Mouse (Mus musculus) ES-Bruce4 (cell line): ENCODE measurements around the gene Pear1. TPM values are rescaled to one million over a fixed set of nuclear protein-coding genes. Genes with fewer than 3 reads are reported as not detected.

ENCODE experiments used
- H3K27ac ChIP-seq: 2 replicates; pipeline ENCODE4 v1.5.1; 2012; ENCODE audit warnings: low read length, inconsistent platforms; ENCODE audit not compliant: insufficient read depth
- H3K27me3 ChIP-seq: 2 replicates; pipeline ENCODE4 v1.6.1; 2012; ENCODE audit warnings: mild to moderate bottlenecking, low read length, inconsistent platforms; ENCODE audit not compliant: control insufficient read depth, poor library complexity, insufficient read depth, severe bottlenecking
- H3K36me3 ChIP-seq: 2 replicates; pipeline ENCODE4 v1.6.1; 2012; ENCODE audit warnings: inconsistent platforms, mild to moderate bottlenecking, low read length, moderate library complexity; ENCODE audit not compliant: control insufficient read depth, poor library complexity, insufficient read depth, severe bottlenecking
- H3K4me1 ChIP-seq: one replicate; pipeline ENCODE4 v1.8.1; 2011; ENCODE audit warnings: low read length; ENCODE audit not compliant: control insufficient read depth, insufficient read depth
- H3K4me3 ChIP-seq: 2 replicates; pipeline ENCODE4 v1.5.1; 2011; ENCODE audit warnings: low read depth, mild to moderate bottlenecking, low read length
- H3K9ac ChIP-seq: 2 replicates; pipeline ENCODE4 v1.6.1; 2012; ENCODE audit warnings: low read depth, mild to moderate bottlenecking, inconsistent platforms; ENCODE audit not compliant: poor library complexity, severe bottlenecking
- H3K9me3 ChIP-seq: replicated peaks from 2 replicates; pipeline ENCODE4 v1.6.1; 2012; ENCODE audit warnings: mild to moderate bottlenecking, low read length, inconsistent platforms; ENCODE audit not compliant: control insufficient read depth, poor library complexity, insufficient read depth, severe bottlenecking
- CTCF ChIP-seq: IDR thresholded peaks from one replicate; pipeline ENCODE4 v1.8.1; 2011; ENCODE audit warnings: low read depth, low read length
- EP300 ChIP-seq: IDR thresholded peaks from 2 replicates; pipeline ENCODE4 v1.6.1; 2011; ENCODE audit warnings: low read depth, low read length; ENCODE audit not compliant: insufficient read depth
- POLR2A ChIP-seq: IDR thresholded peaks from one replicate; pipeline ENCODE4 v1.8.1; 2011; ENCODE audit warnings: low read length; ENCODE audit not compliant: insufficient read depth
- polyA plus RNA-seq: library from polyadenylated mRNA; stranded (reverse); fragments of >200 nt; gene quantifications from 2 replicates; pipeline ENCODE4 v1.2.4, GENCODE M21; 2011; ENCODE audit warnings: low read depth; ENCODE audit not compliant: missing spikeins, insufficient read depth, insufficient read length

Gene Pear1
- polyA plus RNA-seq, 1 experiment = 1.9 TPM

DNA sequence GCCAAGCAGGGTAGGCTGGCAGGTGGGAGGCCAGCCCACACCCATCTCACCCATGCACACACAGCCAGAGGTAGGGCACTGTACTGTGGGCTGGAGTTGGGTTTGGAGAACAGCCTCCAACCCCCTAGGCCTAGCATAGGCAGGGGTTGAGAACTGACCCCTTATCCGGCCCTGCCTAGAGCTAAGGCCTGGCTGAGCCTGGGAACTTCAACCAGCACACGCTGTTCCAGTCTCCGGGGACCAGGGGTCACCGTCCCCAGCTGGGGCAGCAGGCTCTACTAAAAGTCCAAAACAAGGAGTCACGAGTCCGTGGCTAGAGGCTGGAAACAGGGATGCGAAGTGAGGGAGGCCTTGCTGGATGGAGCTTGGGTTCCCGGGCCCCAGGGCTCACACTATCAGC, 56.3 kb downstream of the Pear1 start:
- no peaks in the 10 kb centered on the region for H3K36me3 ChIP-seq
- TF ChIP-seq POLR2A = no peak
- no peak for TF ChIP-seq CTCF
- no peak for TF ChIP-seq EP300
- H3K27me3 ChIP-seq = peaks cover 1% of the 10 kb centered on the region
- H3K9ac ChIP-seq = no peak overlapping the region
- H3K4me3 ChIP-seq = no peak overlapping the region
- no peaks in the 10 kb centered on the region for H3K9me3 ChIP-seq
- no peaks in the 10 kb centered on the region for H3K4me1 ChIP-seq
- H3K27ac ChIP-seq = no peak overlapping the region

DNA sequence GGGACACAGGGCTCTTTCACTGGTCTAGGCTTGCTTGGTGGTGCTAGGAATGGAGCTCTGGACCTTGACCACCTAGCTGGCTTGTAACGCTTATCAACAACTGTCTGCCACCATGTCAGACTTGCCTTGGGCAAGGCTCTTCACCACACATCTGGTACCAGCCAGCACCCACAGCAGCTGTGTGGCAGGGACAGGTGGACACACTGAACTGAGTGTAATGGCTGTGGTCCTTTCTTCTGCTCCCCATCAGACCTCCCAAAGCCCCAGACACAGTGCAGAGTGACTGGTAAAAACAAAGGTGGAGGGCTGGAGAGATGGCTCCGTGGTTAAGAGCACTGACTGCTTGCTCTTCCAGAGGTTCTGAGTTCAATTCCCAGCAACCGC, 57.8 kb downstream of the Pear1 start:
- no peaks in the 10 kb centered on the region for H3K4me1 ChIP-seq
- H3K27ac ChIP-seq = no peak overlapping the region
- TF ChIP-seq POLR2A = no peak
- no peak for TF ChIP-seq EP300
- no peak for TF ChIP-seq CTCF
- no peaks in the 10 kb centered on the region for H3K36me3 ChIP-seq
- H3K4me3 ChIP-seq = no peak overlapping the region
- H3K9me3 ChIP-seq = no peaks in the 10 kb centered on the region
- H3K9ac ChIP-seq = no peak overlapping the region
- H3K27me3 ChIP-seq = peaks cover 1% of the 10 kb centered on the region

- Histone ChIP-seq H3K4me1 (no peaks in the 10 kb centered on the region), H3K27ac (no peak overlapping the region), H3K9ac (no peak overlapping the region), H3K9me3 (no peaks in the 10 kb centered on the region), H3K4me3 (no peak overlapping the region), H3K36me3 (no peaks in the 10 kb centered on the region), H3K27me3 (peaks cover 1% of the 10 kb centered on the region)
- TF ChIP-seq CTCF (no peak), EP300 (no peak), POLR2A (no peak)
These were observed 58.3 kb downstream of the Pear1 start for GRCm38 (mm10) chr3:87765631-87766283.

DNA sequence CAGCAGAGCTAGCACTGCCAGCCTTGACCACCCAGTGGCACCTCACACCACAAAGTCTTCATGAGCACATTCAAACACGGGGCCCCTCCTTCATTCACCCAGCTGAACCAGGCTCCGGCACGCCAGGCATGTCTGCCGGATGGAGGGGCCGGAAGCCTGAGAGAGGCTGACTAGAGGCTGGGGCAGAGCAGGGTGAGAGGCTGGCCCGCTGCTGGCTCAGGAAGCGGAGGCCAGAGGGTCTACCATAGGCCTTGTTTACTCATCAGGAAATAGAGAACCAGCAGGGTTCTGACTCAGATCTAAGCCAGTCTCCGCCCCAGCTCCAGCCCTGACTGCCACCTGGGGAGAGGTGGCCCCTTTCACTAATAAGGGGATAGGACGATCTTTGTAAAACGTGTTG, 59.0 kb downstream of the Pear1 start:
- H3K4me1 ChIP-seq = no peaks in the 10 kb centered on the region

GRCm38 (mm10) chr3:87764506-87764905, 59.6 kb downstream of the Pear1 start:
- no peak overlapping the region for H3K4me3 ChIP-seq
- no peaks in the 10 kb centered on the region for H3K9me3 ChIP-seq
- no peaks in the 10 kb centered on the region for H3K36me3 ChIP-seq
- no peak overlapping the region for H3K27ac ChIP-seq
- no peak for TF ChIP-seq EP300
- no peak for TF ChIP-seq CTCF
- no peak for TF ChIP-seq POLR2A
- H3K27me3 ChIP-seq = peaks cover 1% of the 10 kb centered on the region
- no peak overlapping the region for H3K9ac ChIP-seq
- no peaks in the 10 kb centered on the region for H3K4me1 ChIP-seq

More for the DNA sequence above, 59.0 kb downstream of the Pear1 start:
- Histone ChIP-seq H3K27me3 (peaks cover 1% of the 10 kb centered on the region), H3K4me3 (no peak overlapping the region), H3K36me3 (no peaks in the 10 kb centered on the region), H3K9me3 (no peaks in the 10 kb centered on the region), H3K27ac (no peak overlapping the region), H3K9ac (no peak overlapping the region)
- TF ChIP-seq EP300 (no peak), POLR2A (no peak), CTCF (no peak)

DNA sequence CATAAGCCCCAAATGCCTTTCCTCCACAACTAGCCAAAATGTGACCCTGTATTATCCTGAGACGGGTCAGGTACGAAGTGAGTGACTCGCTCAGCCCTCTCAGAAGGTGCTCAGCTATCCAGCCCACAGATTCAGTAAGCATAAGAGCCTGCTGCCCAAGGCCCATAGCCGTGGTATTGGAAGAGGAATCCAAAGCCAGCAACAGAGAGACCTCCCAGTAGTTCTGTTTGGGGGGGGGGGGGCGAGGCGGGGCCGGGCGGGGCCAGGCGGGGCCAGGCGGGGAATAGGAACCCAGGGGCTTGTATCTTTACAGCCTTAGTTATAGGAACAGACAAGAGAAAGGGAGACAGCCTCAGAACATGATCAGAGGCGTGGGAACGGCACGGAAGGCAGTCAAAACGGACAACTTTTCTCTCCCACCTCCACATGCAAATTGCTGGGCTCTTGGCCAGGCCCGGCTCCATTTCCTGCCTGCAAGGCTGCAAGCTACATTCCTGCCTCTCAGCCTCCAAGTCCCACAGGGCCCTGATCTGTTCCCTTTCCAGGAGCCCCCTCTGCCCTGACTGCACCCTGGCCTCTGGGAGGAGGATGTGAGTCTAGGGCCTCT, 60.3 kb downstream of the Pear1 start:
- Histone ChIP-seq H3K9me3 (no peaks in the 10 kb centered on the region), H3K9ac (no peak overlapping the region), H3K27ac (no peak overlapping the region), H3K27me3 (peaks cover under 1% of the 10 kb centered on the region), H3K4me3 (no peak overlapping the region; the same call in 1 of the 2 replicates), H3K36me3 (no peaks in the 10 kb centered on the region), H3K4me1 (no peaks in the 10 kb centered on the region)
- TF ChIP-seq EP300 (no peak), POLR2A (no peak), CTCF (no peak)
